Mouse (Mus musculus) cortical plate, adult 2 months (tissue): ENCODE measurements around the gene Dand5.

Experiments
- CTCF ChIP-seq: fragments of 200-500 bp; IDR thresholded peaks from 2 replicates; pipeline ENCODE4 v1.5.1; 2011; ENCODE audit warnings: mild to moderate bottlenecking, control low read depth, low read length; ENCODE audit not compliant: insufficient read depth; ENCODE audit errors: extremely low read depth
- POLR2A ChIP-seq: fragments of 200-500 bp; IDR thresholded peaks from 2 replicates; pipeline ENCODE4 v1.6.1; 2011; ENCODE audit warnings: mild to moderate bottlenecking, low read length, control low read depth; ENCODE audit not compliant: insufficient read depth; ENCODE audit errors: extremely low read depth

- TF ChIP-seq CTCF (no peak), POLR2A (no peak)
These were observed 6.5 kb downstream of the Dand5 start for GRCm38 (mm10) chr8:84816117-84816516.
